Mouse (Mus musculus): ENCODE measurements around the gene Arap2. TPM values are rescaled to one million over a fixed set of nuclear protein-coding genes. Genes with fewer than 3 reads are reported as not detected.
"Not testable (repeated sequence)": the region's sequence is repeated elsewhere in the genome, so short reads cannot be mapped to it uniquely, and the experiment has no call there.

The Arap2 gene
- total RNA-seq, 2 experiments from 2014 or later = 4.0 to 6.7 TPM

DNA sequence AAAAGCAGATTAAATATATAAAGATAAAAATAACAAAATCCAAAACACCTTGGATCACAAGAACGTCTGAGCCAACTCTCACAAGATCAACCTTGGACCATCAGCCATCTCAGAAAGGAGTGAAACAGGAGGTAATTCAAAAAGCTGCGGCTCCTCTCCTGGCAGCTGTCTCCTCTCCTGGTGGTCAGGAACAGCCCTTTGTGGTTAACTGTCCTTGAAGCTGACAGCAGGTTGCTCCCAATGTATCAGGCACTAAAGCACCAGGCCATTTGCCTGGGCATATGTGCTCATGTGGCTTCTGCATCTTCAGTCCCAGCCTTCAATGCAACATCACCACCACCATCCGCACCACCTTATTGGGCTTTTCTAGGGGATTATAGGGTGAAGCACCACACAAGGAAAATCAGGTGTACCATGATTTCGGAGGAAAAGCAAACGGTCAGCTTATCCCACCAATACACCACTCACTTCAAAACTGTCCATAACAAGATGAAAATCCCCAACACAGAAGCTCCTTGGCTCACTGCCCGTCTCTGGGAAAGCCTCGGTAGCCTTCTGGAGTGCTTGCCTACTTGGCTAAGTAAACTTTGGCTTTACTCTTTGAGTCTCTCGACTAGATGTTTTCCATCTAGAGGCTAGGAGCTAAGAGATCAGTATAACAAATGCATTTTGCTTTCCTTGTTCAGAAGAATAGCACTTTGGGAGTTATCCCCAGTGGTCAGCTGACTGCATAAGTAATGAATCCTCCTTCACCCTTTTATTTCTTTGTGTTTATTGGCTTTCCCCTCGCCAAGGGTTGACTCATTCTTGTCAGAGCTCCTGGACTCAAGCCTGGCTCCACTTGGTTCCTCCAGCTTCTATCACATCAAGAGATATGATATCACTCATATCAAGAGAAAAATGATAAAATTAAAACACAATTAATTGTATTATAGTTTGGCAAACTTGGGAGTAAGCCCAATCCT is 26.2 kb downstream of the Arap2 start:
- peak in 1 of 2 experiments; percentile 18 for DNase-seq

DNA sequence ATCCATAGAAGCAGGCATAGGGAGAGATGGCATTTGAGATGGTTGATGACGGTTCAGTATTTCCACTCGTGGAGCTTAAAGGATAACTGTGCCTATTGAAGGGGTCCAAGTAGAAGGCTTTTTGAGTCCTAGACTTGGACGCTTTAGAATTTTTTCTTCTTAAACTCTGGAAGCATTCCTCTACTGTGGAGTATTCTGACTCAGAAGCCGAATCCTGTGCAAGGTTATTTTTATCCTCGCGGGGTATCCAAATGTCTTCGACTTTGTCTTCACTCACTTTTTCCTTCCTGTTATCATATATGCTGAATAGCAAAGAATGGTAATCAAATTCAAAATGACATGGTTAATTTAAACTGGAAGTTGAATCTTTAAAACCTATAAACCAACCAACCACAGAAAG is 35.4 kb downstream of the Arap2 start:
- DNase-seq = not testable (repeated sequence)

DNA sequence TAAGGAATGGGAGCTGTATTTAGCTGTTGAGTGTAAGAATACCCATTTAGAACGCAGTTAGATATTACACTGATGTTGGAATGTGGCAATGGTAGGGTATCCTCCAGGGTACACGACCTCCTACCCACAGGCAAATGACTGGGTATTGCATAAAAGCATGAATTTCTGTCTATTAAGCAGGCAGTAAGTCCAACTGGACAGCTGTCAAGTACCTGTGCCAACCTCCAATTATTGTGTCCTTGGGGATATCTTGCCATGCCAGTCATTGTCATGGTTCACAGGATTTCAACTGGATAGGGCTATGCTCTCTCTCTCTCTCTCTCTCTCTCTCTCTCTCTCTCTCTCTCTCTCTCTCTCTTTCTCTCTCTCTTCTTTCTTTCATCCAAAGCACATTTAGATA is 40.4 kb downstream of the Arap2 start:
- DNase-seq = peak in 1 of 2 experiments; percentile 12

- peak; percentile 7 to 8 for DNase-seq
These were observed 42.5 kb downstream of the Arap2 start for GRCm38 (mm10) chr5:62723261-62724105.

DNA sequence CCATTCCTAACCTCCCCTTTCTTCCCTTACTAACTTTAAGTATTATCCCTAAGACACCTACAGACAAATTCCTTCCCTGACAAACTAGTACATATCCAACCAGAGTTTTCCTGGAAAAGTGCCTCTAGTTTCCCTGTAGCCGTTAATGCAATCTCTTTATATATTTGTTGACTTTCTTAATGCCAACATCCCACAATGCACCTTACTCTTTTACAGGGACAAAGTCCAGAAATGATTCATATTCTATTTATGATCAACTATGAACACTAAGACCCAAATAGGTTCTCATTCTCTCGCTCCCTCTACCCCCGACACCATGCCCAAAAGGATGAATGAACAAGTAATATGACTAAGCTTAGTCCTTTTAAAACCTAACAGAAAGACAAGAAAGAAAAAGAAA is 49.5 kb downstream of the Arap2 start:
- DNase-seq = no peak

DNA sequence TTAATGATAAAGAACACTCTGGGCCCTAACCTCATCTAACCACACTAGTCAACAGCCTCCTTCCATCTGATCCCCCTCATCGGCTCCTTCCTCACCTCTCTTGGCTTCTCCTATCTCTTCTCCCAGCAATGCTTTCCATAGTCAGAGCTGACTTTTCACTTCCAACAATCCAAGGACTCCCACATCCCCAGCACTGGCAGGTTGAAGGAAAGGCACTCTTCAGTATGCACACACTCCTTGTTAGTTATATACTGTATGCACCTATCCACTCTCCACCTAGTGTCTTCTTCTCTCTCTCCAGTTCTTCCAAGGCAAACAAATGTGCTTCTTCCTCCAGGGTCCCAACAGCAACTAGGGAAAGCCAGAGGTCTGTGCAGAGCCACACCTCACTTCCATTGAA is 50.0 kb downstream of the Arap2 start:
- no peak for DNase-seq

DNA sequence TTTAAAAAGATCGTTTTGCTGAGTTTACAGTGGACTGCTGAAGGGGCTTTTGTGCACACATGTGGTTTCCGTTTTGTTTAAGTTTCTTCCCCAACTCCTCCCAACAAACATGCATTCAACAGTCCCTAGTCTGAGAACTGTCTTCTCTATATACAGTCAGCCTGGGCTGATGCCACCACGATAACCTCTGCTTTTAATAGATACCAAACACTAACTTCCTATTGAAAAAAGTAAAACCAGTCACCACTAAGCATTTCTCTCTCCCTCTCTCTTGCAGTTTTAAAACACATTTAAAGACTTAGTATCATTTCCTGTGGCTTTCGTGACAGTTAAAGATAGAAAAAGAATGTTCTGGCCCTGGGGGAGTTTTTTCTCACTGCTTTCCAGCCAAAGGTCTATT is 50.5 kb downstream of the Arap2 start:
- no peak for DNase-seq

DNA sequence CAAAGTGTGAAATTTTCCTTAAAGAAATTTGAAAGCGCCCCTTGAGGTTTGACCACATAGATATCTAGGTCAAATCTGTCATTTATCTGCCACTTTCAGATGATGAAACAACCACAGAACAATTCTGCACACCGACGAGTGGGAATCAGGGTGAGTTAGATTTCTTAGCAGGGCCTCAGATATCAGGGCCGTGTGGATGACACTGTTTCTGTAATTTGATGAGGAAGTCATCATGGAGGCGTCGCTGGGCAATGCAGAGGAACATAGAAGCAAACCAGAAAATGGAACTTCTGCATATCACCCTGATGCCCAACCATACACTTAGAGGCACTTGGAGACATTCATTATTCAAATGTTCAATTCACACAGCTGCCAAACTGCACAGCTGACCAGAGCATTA is 55.0 kb downstream of the Arap2 start:
- no peak for DNase-seq

- peak in 1 of 2 experiments; percentile 10 for DNase-seq
These were observed 59.1 kb downstream of the Arap2 start for GRCm38 (mm10) chr5:62706900-62707299.

- no peak for DNase-seq
These were observed 76.0 kb downstream of the Arap2 start for GRCm38 (mm10) chr5:62689965-62690364.

DNA sequence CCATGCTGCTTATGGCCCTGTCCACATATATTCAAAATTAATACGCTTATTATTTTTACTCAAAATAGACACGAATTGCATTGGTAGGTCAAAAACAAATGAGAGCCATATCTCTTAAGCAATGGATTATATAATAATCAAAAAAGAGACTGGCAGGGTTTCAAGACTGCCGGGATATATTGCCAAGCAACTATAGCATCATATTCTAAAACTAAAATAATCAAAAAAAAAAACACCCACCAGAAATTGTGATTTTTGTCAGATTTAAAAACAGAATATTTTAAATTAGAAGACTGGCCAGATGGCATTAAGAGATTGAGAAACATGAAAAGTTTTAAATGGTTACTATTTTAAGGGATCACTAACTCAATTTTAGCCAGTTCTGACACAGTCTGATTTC is 82.2 kb downstream of the Arap2 start:
- no peak for DNase-seq

DNA sequence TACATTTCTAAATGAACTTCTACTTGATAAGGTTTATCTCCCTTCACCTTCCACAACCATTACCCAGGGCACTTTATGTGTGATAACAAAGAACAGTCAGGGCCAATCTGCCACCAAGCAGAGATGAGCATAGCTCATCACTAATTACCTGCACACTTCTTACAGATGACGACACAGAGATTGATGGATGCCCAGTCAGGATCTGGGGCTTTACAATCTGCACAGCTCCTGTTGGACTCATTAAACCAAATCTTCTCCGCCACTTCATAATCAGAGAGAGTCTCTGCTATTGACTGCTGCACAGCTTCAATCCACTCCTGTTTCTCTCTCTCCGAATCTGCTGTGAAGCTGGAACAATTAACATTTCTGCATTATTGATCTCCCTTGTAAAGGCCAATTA is 82.8 kb downstream of the Arap2 start:
- DNase-seq = no peak

DNA sequence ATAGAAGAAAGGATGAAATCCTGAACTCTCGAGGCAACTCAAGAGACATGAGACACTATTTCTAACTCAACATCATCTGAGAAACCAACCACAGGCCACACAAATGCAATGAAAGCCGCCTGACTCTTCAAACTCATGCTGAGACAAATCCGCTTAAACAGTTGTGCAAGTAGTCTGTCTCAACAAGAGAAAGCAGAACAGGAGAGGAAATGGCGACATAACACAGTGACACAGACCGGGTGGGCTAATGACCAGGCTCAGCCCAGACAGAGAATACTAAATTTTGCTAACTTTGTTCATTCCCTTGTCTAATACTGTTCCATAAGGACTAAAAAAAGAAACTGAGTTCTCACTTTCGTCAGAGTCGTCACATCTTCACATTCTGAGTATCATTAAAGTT is 88.6 kb downstream of the Arap2 start:
- DNase-seq = no peak

- DNase-seq = no peak
These were observed 93.1 kb downstream of the Arap2 start for GRCm38 (mm10) chr5:62672736-62673436.

GRCm38 (mm10) chr5:62665329-62665728 is 100.6 kb downstream of the Arap2 start:
- DNase-seq = no peak

GRCm38 (mm10) chr5:62664847-62665246 is 101.1 kb downstream of the Arap2 start:
- DNase-seq = no peak

DNA sequence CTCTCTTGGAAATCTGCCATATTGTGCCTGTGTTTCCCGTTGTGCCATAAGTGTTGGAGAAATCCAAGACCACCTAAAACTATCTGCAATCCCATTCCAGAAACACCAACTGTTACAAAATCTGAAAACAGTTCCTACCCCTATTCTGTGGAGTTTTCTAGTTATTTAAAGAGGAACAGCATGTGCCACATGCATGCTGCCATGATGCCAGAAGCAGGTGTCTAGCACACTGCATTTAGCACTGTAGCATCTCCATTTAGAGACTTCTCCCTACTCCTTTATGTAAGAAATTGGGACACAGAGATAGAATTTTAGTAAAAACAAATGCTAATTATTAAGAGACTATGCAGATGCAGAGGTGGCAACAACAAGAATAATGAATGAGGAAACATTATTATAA is 102.8 kb downstream of the Arap2 start:
- no peak for DNase-seq

- DNase-seq = no peak
These were observed 112.0 kb downstream of the Arap2 start for GRCm38 (mm10) chr5:62653924-62654323.

- no peak for DNase-seq
These were observed 123.6 kb downstream of the Arap2 start for GRCm38 (mm10) chr5:62642330-62642729.

- no peak for DNase-seq
These were observed 125.5 kb downstream of the Arap2 start for GRCm38 (mm10) chr5:62640501-62640900.

DNA sequence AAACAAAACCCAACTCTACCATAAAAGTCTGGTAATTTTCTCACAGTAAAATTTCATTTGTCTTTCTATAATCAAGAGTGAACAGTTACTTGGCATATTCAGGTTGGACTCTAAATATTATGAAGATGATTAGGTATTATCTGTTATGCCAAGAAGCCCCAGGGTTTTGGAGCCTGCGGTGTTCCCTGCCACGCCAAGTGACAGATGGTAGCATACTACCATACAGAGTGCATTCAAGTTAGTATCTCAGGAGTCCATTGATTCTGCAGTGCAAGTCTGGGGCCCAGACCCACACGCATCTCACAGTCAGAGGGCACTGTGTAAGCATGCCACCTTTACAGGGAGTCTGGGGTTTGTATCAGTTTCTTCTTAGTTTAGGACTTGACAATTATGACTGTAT is 129.6 kb downstream of the Arap2 start:
- peak in 1 of 2 experiments; percentile 2 for DNase-seq

DNA sequence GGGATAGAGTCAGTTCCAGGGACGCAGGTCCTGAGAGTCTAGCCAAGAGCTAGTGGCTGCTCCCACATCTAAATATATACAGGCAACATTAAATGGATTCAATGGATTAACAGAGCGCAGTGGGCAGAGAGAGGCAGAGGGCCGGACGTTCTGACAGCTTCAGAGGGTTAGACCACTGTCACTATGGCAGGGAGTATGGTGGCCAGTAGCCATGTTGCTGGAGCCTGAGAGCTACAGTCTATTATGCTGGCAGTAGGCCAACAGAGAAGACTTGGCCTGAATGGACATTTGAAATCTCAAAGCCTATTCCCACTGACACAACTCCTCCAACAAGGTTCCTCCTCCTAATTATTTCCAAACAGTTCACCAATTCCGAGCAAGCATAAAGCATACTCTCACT is 137.1 kb downstream of the Arap2 start:
- DNase-seq = no peak

All from adrenal gland, postnatal 36 days (tissue).